Mouse (Mus musculus) retina, postnatal 7 days (tissue): ENCODE measurements around the gene Arl2.

Source experiments
- DNase-seq: peaks from one replicate; pipeline ENCODE4 v3.0.0-alpha.2; 2012; ENCODE audit warnings: low read depth, low spot score

The Arl2 gene

GRCm38 (mm10) chr19:6126789-6127580 is 14.4 kb downstream of the Arl2 start:
- DNase-seq, result no peak

DNA sequence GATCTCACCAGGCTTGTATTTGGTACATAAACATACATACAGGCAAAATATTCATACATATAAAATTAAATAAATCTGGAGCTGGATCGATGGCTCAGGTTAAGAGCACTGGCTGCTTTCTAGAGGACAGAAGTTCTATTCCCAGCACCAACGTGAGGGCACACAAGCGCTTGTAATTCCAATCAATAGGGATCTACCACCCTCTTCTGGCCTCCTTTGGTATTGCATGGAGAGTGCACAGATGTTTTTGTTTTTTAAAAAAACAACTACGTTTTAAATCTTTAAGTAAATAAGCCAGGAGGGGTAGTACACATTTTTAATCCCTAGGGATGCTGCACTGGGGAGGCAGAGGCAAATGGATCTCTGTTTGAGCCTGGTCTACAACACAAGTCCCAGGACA is 15.1 kb downstream of the Arl2 start:
- peak; percentile 47 for DNase-seq

DNA sequence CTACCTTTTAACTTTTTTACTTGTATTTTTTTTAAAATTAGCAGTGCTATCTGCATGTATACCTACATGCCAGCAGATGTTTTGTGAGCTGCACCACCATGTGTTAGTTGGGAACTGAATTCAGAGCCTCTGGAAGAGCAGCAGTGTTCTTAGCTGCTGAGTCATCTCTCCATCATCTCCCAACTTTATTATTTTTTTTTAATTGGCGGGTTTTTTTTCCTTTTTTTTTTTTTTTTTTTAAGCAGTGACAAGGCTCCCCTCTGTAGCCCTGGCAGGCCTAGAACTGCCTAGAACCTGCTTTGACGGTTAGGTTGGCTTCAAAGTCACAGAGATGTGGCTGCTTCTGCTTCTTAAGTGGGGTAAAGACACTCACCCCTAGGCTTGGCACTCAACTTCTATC is 16.4 kb downstream of the Arl2 start:
- DNase-seq, result no peak

- DNase-seq, result no peak
Observed at GRCm38 (mm10) chr19:6123330-6123729, 18.0 kb downstream of the Arl2 start.

GRCm38 (mm10) chr19:6121761-6122160 is 19.6 kb downstream of the Arl2 start:
- DNase-seq, result no peak

DNA sequence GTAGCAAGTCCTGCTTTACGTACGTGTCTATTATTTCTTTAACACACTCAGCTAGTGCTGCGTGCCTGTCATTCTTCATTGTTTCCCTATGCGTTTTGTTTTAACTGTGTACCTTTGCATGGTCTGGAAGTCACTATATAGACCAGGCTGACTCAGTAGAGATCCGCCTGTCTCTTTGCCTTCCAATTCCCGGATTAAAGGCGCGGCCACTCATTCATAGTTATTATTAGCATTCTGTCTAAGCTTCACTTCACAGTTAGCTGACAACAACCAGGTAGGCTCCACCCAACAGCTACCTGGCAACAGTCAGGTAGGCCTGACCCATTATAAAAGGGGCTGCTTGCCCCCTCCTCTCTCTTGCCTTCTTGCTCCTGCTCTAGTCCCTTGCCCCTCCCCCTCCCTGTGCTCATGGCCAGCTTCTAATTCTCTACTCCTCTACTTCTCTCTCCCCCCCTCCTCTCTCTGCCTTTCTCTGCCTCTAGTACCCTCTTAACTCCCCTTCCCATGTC is 22.6 kb downstream of the Arl2 start:
- no peak for DNase-seq

DNA sequence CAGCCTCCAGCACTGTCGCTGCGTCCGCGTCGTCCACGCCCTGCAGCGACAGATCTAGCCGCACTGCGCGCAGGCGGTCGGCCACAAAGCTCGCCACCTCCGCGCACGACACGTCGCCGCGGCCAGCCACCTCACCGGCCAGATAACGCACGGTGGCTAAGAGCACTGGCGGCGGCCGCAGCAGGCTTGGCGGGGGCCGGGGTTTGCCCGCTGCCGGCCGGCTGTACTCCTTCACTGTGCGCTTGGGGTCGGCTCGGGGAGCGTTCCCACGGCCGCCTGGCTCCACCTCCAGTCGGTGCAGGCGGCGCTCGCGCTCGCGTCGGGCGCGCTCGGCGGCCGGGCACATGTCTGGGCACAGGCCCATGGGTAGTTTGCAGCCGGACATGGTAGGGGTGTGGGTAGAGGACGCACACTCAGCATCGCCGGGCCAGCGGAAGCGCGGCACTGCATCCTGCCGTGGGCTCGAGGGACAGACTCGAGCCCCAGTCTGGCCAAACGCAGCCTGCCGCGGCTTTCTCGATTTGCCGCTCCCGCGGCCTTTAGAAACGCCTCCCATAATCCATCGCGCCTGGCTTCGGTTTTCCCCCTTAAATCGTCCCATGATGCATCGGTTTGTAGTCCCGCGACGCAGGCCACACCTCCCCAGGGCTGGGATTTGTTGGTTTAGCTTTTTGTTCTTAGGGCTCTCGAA is 23.2 kb downstream of the Arl2 start, which contains the start of gene Sac3d1:
Gene Sac3d1, minus strand, starts transcription at position 665 of the 691 bp plus-strand sequence.
- peak; percentile 82 for DNase-seq

- no peak for DNase-seq
Observed at GRCm38 (mm10) chr19:6117346-6117985, 23.9 kb downstream of the Arl2 start.

GRCm38 (mm10) chr19:6116113-6116850 is 25.1 kb downstream of the Arl2 start:
- no peak for DNase-seq

DNA sequence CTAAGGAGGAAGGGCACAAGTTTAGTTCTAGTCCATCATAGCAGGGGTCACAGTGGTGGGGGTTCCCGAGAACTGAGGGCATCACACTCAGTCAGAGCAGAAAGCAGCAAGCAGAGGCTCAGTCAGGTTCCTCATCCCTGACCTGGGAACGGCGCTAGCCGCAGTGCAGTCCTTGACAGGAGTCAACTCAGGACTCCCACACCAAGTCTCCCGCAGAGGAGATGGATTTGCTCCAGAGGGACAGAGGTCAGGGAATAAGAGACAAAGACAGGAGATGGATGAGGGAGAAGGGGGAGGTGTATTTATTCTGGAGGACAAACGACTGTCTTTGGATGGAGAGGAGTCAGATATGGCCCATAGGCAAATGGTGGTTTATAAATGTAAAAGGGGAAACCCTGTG is 28.2 kb downstream of the Arl2 start:
- no peak for DNase-seq

DNA sequence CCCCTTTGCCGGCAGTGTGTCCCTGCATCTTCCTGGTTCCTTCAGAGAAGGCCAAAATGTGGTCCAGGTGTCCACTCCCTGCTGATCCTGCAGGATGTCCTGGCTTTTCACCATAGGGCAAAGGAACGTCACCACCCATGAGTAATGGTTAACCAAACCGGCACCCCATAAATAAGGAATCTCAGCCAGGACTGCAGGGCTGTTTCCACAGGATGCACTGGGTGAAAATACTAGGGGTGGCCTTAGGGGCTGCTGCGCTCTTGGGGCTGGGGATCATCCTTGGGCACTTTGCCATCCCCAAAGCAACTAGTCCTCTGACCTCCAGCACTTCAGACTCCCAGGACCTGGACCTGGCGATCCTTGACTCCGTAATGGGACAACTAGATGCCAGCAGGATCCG is 35.8 kb downstream of the Arl2 start, which contains the start of gene Naaladl1:
Gene Naaladl1, plus strand, starts transcription at position 197 of the 400 bp plus-strand sequence.
- DNase-seq, result no peak

DNA sequence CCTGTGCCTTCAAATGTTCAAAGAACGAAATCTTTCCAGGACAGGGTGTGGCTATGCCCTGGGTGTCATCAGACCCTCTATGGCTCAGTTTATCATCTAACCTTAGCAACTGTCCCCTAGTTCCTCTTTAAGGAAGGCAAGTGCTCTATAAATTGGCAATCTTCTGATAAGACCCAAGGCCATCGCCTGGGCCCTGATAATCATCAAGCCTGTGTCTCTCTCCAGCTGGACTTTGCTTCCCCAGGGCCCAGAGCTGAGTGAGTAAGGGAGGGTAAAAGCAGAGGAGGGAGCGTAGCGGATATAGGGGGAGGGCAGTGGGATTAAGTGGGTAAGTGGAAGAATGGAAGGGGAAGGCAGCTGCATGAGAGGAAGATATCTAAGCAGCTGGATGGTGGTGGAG is 36.9 kb downstream of the Arl2 start:
- DNase-seq, result no peak

DNA sequence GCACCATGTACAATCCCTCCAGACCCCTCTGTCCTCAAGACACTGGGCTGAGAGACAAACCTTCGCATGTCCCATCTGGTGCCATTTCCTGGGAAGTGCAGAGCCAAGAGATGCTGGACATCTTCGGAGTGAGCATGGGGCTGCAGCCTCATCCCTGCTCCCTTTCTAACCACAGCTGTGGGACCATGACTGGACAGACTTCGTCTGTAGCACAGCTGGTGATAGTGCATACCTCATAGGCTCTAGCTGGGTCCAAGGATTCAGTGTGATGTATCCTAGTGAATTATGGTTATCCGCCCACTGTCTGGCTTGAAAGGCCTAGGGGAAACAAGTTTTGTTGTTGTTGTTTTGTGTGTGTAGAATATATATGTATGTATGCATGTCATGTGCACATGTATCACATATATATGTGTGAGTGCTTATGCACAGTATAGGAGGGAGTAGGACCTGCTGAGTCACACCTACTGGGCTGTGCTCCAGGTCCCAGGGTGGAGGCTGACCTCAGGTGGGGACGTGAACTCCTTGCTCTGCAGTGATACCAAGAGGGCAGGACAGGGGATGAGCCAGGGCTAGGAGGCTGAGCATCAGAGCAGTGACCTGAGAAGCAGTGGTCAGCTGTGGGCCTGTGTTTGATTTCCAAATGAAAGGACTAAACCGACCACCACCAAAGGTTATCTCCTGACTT is 39.0 kb downstream of the Arl2 start:
- DNase-seq, result no peak

GRCm38 (mm10) chr19:6101186-6101585 is 40.2 kb downstream of the Arl2 start:
- no peak for DNase-seq

DNA sequence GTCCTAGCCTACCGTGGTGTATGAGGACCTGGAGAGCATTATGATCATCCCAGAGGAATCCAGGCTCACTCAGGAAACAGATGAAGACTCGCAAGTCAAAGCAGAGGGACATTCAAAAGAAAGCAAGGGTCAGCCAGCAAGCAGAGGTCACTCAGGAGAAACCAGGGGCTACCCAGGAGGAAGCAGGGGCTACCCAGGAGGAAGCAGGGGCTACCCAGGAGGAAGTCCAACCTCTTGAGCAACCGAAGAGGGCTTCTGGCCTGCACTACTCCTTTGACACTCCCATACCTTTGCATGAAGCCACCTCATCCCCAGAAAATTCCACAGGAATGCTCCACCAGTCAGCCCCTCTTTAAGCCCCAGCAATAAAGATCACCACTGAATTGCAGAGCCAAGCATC is 43.5 kb downstream of the Arl2 start:
- no peak for DNase-seq

DNA sequence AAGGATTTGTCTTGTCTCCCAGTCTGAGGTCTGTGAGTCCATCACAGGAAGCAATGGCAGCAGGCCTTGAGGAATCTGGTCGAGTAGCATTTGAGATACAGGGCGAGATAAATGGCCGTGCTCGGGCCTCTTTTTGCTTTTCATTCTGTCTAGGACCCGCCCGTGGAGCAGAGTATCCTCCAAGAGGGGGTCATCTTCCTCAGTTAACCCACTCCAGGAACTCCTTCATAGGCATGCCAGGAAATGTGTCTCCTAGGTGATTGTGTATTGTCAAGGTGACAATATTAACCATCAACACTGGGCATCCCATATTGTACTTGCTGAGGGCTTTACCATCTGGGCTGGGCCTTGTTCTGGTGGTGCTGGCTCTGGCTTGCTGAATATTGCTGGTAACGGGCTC is 47.2 kb downstream of the Arl2 start, which contains the start of gene AC131692.1:
Gene AC131692.1, plus strand, starts transcription at position 301 of the 400 bp plus-strand sequence.
- DNase-seq, result no peak

DNA sequence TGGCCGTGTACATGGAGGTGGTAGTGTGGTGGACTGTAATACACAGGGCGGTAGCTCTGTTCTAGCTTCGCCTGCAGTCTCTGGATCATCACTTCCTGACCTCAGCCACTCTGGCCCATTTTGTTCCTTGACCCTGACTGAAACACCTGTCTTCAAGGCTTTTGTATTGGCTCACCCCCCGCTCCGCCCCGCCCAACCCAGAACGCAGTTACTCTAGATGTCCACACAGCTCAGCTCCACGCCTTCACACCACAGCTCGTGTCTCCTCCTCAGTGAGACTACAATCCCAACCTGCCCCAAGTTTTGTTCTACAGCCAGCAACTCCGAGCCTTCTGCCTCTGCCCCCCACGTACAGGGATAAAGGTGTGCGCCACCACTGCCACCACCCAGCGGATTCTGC is 52.5 kb downstream of the Arl2 start:
- no peak for DNase-seq

GRCm38 (mm10) chr19:6085417-6085879 is 55.9 kb downstream of the Arl2 start:
- no peak for DNase-seq

DNA sequence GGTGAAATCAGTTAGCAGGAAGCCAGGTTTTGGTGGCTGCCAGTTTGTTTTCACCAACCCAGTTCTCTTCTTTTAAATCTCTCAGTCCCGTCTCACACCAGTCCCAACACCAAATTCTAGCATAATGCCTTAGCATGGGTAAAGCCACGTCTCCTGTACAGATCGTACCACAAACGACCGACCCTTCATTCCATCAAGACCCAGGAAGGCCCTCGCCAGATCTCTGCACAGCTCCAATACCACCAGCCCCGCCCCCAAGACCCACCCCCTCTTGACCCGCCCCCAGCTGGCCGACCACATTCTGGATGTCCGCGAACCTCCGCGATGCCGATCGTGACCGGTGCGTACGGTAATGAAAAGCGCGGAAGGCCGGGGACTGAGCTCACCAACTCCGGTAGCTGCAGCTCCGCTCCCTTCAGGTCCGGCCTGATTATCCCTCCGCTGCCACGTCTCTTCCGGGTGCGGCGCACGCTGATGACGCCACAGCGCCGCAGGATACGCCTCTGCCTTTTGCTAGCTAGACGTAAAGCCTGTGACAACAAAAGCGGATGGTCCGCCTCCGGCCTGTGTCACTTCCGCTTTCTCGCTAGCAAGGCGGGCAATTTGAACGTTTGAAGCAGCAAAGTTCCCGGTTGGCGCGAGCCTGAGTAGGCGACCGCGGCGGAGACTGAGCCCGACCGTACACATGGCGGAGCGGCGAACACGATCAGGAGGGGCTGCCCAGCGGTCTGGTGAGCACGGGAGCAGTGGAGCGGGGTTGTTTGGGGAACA is 56.7 kb downstream of the Arl2 start, which contains the start of the genes Zfpl1 and Cdca5:
Gene Zfpl1, minus strand, starts transcription at position 479 of the 771 bp plus-strand sequence.
Gene Cdca5, plus strand, starts transcription at position 506 of the 771 bp plus-strand sequence.
- peak; percentile 98 for DNase-seq
